Mouse (Mus musculus) kidney, postnatal 14 days (tissue): Measurements from ENCODE around the gene Cul4a.

Source experiments
- DNase-seq: peaks from one replicate; pipeline ENCODE4 v3.0.0; 2022; ENCODE audit warnings: mixed read lengths

Cul4a gene

GRCm38 (mm10) chr8:13180408-13180807 is 75.0 kb downstream of the Cul4a start:
- no peak for DNase-seq

- no peak for DNase-seq
Measured at GRCm38 (mm10) chr8:13180911-13181690, 75.7 kb downstream of the Cul4a start.

DNA sequence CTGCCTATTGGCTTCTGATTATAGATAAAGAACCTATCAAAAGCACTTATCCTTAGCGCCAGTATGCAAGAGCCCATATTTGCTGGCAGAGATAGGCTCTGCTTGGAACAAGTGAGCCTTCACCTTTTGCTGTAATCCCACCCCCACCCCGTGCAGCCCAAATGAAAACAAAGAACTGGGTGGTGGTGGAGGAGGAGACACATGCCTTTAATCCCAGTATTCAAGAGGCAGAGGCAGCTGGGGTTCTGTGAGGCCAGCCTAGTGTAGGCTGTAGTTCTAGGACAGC is 76.2 kb downstream of the Cul4a start:
- DNase-seq: no peak

DNA sequence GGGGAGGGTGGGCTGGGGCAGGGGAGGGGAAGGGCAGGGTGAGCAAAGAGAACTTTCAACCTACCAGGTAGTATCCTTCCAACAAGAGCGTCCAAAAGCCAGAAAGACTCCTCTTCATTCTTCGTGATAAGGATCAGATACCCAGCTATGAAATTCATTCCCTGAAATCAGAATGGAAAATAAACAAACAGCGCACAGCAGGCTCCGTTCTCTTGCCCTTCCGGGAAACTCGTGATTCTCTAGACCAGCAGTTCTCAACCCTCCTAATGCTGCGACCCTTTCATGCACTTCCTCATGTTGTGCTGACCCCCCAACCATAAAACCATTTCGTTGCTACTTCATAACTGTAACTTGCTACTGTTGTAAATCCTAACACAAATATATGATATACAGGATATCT is 81.4 kb downstream of the Cul4a start:
- DNase-seq: no peak

GRCm38 (mm10) chr8:13187229-13187628 is 81.8 kb downstream of the Cul4a start:
- no peak for DNase-seq

GRCm38 (mm10) chr8:13187638-13188037 is 82.2 kb downstream of the Cul4a start:
- no peak for DNase-seq

GRCm38 (mm10) chr8:13188052-13188555 is 82.7 kb downstream of the Cul4a start:
- DNase-seq: no peak

GRCm38 (mm10) chr8:13188857-13189256 is 83.4 kb downstream of the Cul4a start:
- no peak for DNase-seq

DNA sequence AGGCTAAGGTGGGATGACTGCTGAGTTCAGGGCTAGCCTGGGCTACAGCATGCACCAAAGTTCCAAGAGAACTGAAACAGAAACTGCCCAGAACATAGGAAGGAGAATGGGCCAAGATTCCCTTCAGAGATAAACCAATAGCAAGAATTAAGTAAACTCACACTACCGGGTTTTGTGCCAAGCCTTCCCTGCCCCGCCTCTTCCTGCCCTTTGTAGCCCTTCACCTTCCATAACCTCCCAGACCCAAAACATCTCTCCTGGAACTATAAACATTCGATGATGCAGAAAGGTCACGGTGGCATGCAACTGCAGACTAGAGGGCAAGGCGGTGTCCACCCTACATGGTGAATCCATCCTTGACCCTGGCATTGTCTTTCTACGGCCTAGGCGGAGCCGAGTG is 84.8 kb downstream of the Cul4a start:
- no peak for DNase-seq

DNA sequence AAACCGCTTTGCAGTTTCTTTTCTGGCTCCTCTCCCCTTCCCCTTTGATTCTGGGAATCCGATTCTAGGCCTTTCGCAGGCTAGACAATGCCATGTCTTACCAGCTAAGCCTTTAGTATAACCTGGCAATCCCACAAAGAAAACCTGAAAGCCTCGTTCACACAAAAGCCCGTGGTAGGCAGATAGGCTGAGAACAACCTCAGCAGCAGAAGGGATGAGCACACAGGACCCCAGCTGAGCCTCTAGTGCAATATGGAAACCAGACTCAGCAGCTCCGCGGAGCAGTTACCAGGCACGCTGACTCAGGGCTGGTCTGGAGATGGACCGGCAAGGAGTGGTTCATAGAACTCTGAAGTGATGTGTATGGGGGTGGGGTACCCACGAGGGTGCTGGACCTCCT is 89.4 kb downstream of the Cul4a start:
- DNase-seq: no peak

DNA sequence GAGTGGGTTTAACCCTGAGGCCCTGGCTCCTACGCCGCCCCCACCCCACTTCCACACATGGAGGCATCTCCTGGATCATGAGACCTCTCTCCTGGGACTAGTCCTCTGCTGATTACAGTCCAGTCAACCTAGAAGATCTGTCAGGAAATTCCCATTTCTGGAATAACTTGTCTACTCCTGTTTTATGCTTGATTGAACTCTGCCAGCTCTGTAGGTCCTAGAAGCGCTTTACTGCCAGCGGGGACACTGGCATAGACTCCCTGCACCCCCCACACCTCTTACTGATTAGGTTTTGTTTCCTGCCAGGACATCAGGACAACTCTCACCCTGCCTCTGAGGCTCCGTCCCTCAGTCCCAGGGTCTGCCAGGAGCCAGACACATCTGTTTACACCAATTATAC is 92.1 kb downstream of the Cul4a start:
- DNase-seq: no peak
